Mouse (Mus musculus) stomach, postnatal 0 days (tissue): ENCODE results near the gene Ms4a14. TPM values are rescaled to one million over a fixed set of nuclear protein-coding genes. Genes with fewer than 3 reads are reported as not detected.
"Not testable (repeated sequence)": the region's sequence is repeated elsewhere in the genome, so short reads cannot be mapped to it uniquely, and the experiment has no call there.

Experiments
- ATAC-seq: fragments of 200-750 bp; cut with Nextera tagmentation; 2 replicates; pipeline ENCODE4 v1.8.0; 2017; ENCODE audit not compliant: low FRiP score, low TSS enrichment
- DNase-seq: peaks from one replicate; pipeline ENCODE4 v3.0.0-alpha.2; 2016; ENCODE audit warnings: low spot score
- H3K27ac ChIP-seq: fragments of 300-500 bp; sonication (generic); replicated peaks from 2 replicates; pipeline ENCODE4 v1.5.1; 2014; ENCODE audit warnings: mild to moderate bottlenecking, control low read depth
- H3K27me3 ChIP-seq: fragments of 300-500 bp; sonication (generic); 2 replicates; pipeline ENCODE4 v1.6.1; 2014; ENCODE audit warnings: low read length; ENCODE audit not compliant: control insufficient read depth, insufficient read depth
- H3K36me3 ChIP-seq: fragments of 300-500 bp; sonication (generic); 2 replicates; pipeline ENCODE4 v1.6.1; 2014; ENCODE audit warnings: low read length, mixed read lengths; ENCODE audit not compliant: control insufficient read depth, insufficient read depth
- H3K4me1 ChIP-seq: fragments of 300-500 bp; sonication (generic); replicated peaks from 2 replicates; pipeline ENCODE4 v1.6.1; 2014; ENCODE audit warnings: antibody characterized with exemption; ENCODE audit not compliant: control insufficient read depth, insufficient read depth
- H3K4me2 ChIP-seq: fragments of 300-500 bp; sonication (generic); replicated peaks from 2 replicates; pipeline ENCODE4 v1.6.1; 2014; ENCODE audit warnings: low read depth, mild to moderate bottlenecking, control low read depth, moderate library complexity
- H3K4me3 ChIP-seq: fragments of 300-500 bp; sonication (generic); 2 replicates; pipeline ENCODE4 v1.5.1; 2014; ENCODE audit warnings: low read depth, low read length, control low read depth
- H3K9ac ChIP-seq: fragments of 300-500 bp; sonication (generic); 2 replicates; pipeline ENCODE4 v1.6.1; 2014; ENCODE audit warnings: mild to moderate bottlenecking, low read length, control low read depth, mixed read lengths
- H3K9me3 ChIP-seq: fragments of 300-500 bp; sonication (generic); 2 replicates; pipeline ENCODE4 v1.6.1; 2016; ENCODE audit warnings: low read length; ENCODE audit not compliant: control insufficient read depth
- CTCF ChIP-seq: IDR thresholded peaks from 2 replicates; pipeline ENCODE4 v1.5.1; 2016; ENCODE audit warnings: antibody characterized with exemption, low read depth, mild to moderate bottlenecking, moderate library complexity
- EP300 ChIP-seq: optimal IDR thresholded peaks from 2 replicates; pipeline ENCODE3; 2016; ENCODE audit warnings: antibody characterized with exemption
- WGBS: fragments of 180-500 bp; shearing (Covaris S2); extraction: QIAGEN DNeasy Blood & Tissue Kit; methylation state at CpG from one replicate; pipeline ENCODE4 v1.1.7; 2014; 5-methylcytosine and 5-hydroxymethylcytosine counted together
- polyA plus RNA-seq: library from polyadenylated mRNA; unstranded; fragments of >200 nt; fragmentation: Nextera tagmentation; extraction: Ambion mirVana; gene quantifications from 2 replicates; pipeline ENCODE4 v1.2.1, GENCODE M21; 2015

The Ms4a14 gene
- polyA plus RNA-seq, 1 experiment from 2014 or later, result 0.08 TPM

GRCm38 (mm10) chr19:11343992-11344391 is 29.7 kb upstream of the Ms4a14 start:
- no peak for DNase-seq
- Histone ChIP-seq H3K27ac (no peak overlapping the region), H3K9ac (no peak overlapping the region), H3K4me1 (no peaks in the 10 kb centered on the region), H3K9me3 (no peaks in the 10 kb centered on the region), H3K27me3 (no peaks in the 10 kb centered on the region), H3K4me3 (no peak overlapping the region), H3K4me2 (no peak overlapping the region), H3K36me3 (no peaks in the 10 kb centered on the region)
- ATAC-seq, result no peak
- no peak for TF ChIP-seq EP300
- peak; percentile 52 for TF ChIP-seq CTCF

GRCm38 (mm10) chr19:11343147-11343546 is 28.9 kb upstream of the Ms4a14 start:
- no peaks in the 10 kb centered on the region for H3K27me3 ChIP-seq
- no peak overlapping the region for H3K27ac ChIP-seq
- H3K4me1 ChIP-seq, result no peaks in the 10 kb centered on the region
- H3K9ac ChIP-seq, result no peak overlapping the region
- TF ChIP-seq EP300 (no peak), CTCF (no peak)
- DNase-seq, result no peak
- H3K4me3 ChIP-seq, result no peak overlapping the region
- H3K36me3 ChIP-seq, result no peaks in the 10 kb centered on the region
- H3K9me3 ChIP-seq, result no peaks in the 10 kb centered on the region
- no peak for ATAC-seq
- H3K4me2 ChIP-seq, result no peak overlapping the region

- DNase-seq (no peak), ATAC-seq (no peak)
- Histone ChIP-seq H3K4me1 (no peaks in the 10 kb centered on the region), H3K4me3 (no peak within 1 kb of the TSS), H3K9ac (no peak within 1 kb of the TSS), H3K27ac (no peak within 1 kb of the TSS), H3K4me2 (no peak within 1 kb of the TSS), H3K9me3 (no peaks in the 10 kb centered on the region), H3K27me3 (no peaks in the 10 kb centered on the region), H3K36me3 (no peaks in the 10 kb centered on the region)
- TF ChIP-seq EP300, result no peak
- TF ChIP-seq CTCF, result no peak
- 70% methylated on average over 6 of the region's 6 CpGs for WGBS
These were observed 21.7 kb upstream of the Ms4a14 start, which contains the start of gene Ms4a7 for GRCm38 (mm10) chr19:11335932-11336331. Gene Ms4a7, minus strand, starts transcription at chr19:11336146.

GRCm38 (mm10) chr19:11321123-11321522 is 6.9 kb upstream of the Ms4a14 start:
- H3K36me3 ChIP-seq, result no peaks in the 10 kb centered on the region
- DNase-seq, result no peak
- H3K4me1 ChIP-seq, result no peaks in the 10 kb centered on the region
- TF ChIP-seq CTCF, result no peak
- no peak for TF ChIP-seq EP300
- ATAC-seq, result no peak
- H3K27ac ChIP-seq, result no peak overlapping the region
- H3K9me3 ChIP-seq, result no peaks in the 10 kb centered on the region
- H3K4me3 ChIP-seq, result no peak overlapping the region
- WGBS, result 66% methylated on average over 1 of the region's 1 CpGs
- H3K4me2 ChIP-seq, result no peak overlapping the region
- no peak overlapping the region for H3K9ac ChIP-seq
- no peaks in the 10 kb centered on the region for H3K27me3 ChIP-seq

- H3K4me2 ChIP-seq, result no peak overlapping the region
- no peaks in the 10 kb centered on the region for H3K4me1 ChIP-seq
- TF ChIP-seq CTCF, result no peak
- no peak for TF ChIP-seq EP300
- 86% methylated on average over 4 of the region's 4 CpGs for WGBS
- no peaks in the 10 kb centered on the region for H3K27me3 ChIP-seq
- ATAC-seq (no peak), DNase-seq (no peak)
- no peak overlapping the region for H3K27ac ChIP-seq
- no peaks in the 10 kb centered on the region for H3K9me3 ChIP-seq
- H3K36me3 ChIP-seq, result no peaks in the 10 kb centered on the region
- no peak overlapping the region for H3K4me3 ChIP-seq
- H3K9ac ChIP-seq, result no peak overlapping the region
These were observed 2.5 kb upstream of the Ms4a14 start for GRCm38 (mm10) chr19:11316786-11317185.

GRCm38 (mm10) chr19:11308888-11309287 is 5.4 kb downstream of the Ms4a14 start:
- Histone ChIP-seq H3K9ac (no peak overlapping the region), H3K36me3 (no peaks in the 10 kb centered on the region), H3K4me2 (no peak overlapping the region), H3K27me3 (no peaks in the 10 kb centered on the region), H3K4me1 (no peaks in the 10 kb centered on the region), H3K9me3 (no peaks in the 10 kb centered on the region), H3K4me3 (no peak overlapping the region), H3K27ac (no peak overlapping the region)
- ATAC-seq, result no peak
- DNase-seq, result no peak
- no peak for TF ChIP-seq CTCF
- TF ChIP-seq EP300, result no peak

GRCm38 (mm10) chr19:11299529-11299928 is 14.7 kb downstream of the Ms4a14 start:
- DNase-seq, H3K4me3 ChIP-seq, ATAC-seq, H3K4me2 ChIP-seq, H3K9ac ChIP-seq, H3K36me3 ChIP-seq, H3K27ac ChIP-seq, H3K9me3 ChIP-seq, H3K27me3 ChIP-seq, H3K4me1 ChIP-seq: not testable (repeated sequence)
- WGBS, result 56% methylated on average over 4 of the region's 4 CpGs
